Mouse (Mus musculus): ENCODE results near the gene Casc3. TPM values are rescaled to one million over a fixed set of nuclear protein-coding genes. Genes with fewer than 3 reads are reported as not detected.

Casc3 gene
- total RNA-seq, 2 experiments from 2014 or later = 65.8 to 66.3 TPM

- peak in 1 of 2 experiments; percentile 48 for DNase-seq (ENCODE audit: low spot score in 2 of 2)
These were observed 32.0 kb upstream of the Casc3 start for GRCm38 (mm10) chr11:98772667-98773171.

DNA sequence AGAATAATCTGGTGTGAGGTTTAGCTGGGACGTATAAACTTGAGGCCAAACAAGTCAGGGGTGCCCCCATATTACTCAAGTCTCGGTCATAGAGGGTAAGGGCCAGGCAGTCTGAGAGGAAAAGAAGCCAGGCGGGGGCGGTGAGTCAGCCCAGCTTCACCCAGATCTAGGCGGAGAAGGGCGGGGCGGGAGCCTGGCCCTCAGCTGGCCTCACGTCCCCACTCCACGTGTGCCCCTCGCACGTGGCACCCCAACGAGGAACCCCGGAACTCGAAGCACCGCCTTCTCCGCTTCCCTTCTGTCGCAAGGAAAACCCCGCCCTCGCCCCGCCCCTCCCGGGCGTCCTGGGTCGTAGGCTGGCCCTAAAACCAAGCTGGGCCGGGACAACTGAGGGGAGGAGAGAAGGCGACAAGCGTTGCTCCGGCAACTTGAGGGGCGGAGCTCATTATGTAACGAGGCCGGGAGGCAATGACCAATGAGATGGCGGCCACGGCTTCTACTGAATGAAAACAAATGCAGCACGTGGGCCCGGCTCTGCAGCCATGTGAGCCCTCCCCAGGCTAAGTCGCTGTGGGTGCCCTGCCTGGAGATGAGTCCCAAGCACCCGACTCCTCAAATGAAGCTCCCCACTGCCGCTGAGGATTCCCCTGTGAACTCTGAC lies 30.9 kb upstream of the Casc3 start:
- DNase-seq (ENCODE audit: low spot score in 2 of 2) = peak; percentile 97 to 98

GRCm38 (mm10) chr11:98774582-98775347 lies 29.9 kb upstream of the Casc3 start, which contains the start of gene Nr1d1:
Nr1d1 (minus strand) TSS chr11:98775333.
- DNase-seq (ENCODE audit: low spot score in 2 of 2) = peak in 1 of 2 experiments; percentile 42

DNA sequence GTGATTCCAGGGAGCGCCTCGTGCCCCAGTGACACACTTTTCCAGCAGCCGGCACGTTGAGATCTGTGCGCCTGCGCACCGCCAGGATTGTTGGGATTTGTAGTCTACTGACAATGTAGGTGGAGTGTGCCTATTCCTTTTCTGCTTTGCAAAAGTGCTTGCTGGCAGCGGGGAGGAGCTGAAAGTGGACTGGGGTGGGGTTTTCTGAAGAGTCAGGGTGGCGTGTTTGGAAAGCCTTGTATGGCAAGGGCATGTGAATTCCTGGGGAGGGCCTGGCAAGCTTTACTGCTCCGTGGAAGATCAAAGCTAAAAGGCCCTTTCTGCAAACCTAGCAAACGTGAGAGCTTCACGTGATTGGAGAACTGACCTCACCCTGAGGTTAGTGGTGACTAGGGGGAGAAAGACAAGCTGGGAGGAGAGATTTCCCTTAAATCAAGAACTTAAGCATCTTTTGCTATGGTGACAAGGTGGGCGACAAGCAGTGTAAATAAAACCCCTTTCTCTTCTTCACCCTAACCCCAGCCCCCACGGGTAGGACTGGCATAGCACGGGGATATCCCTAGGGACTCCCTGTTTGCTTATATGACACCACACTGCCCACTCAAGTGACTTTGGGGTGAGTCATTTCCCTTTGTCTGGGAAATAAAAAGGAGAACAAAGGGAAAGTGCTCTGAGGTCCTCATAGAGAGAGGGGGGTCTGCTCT lies 29.2 kb upstream of the Casc3 start:
- peak; percentile 99 for DNase-seq (ENCODE audit: low spot score in 2 of 2)

GRCm38 (mm10) chr11:98776052-98776764 lies 28.5 kb upstream of the Casc3 start:
- no peak for DNase-seq (ENCODE audit: low spot score in 2 of 2)

DNA sequence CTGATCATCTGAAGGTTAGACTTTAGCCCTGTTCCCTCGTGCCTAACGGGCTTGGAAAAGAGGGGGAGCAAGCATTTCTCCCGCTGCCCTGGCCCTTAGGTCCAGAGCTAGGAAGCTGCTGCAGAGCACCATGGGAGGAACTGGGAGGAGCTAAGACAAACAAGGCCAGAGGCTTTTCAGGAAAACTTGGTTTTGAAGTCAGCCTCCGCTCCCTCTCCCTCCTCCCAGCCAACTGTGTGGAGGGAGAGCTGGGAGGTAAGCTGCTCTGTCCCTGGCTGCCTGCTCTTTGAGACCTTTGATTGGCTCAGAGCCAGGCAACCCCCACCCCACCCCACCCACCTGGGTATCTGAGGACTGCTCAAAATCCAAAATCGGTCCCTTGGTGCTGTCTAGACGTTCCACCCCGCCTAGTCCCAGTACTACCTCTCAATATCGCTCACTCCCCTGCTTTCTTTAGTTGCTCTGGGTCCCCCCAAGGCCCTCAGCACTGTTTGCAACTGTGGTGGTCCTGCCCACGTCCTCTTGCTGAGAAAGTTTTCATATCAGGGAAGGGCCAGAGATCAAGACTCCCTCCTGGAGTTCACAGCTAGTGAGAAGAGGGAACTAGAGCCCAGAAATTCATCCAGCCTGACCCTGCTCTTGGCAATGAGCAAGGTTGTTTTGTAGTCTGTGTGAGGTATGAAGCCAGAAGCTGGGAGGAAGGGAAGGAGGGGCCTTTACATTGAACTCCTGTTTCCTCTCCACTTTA lies 27.7 kb upstream of the Casc3 start:
- DNase-seq (ENCODE audit: low spot score in 2 of 2) = no peak

DNA sequence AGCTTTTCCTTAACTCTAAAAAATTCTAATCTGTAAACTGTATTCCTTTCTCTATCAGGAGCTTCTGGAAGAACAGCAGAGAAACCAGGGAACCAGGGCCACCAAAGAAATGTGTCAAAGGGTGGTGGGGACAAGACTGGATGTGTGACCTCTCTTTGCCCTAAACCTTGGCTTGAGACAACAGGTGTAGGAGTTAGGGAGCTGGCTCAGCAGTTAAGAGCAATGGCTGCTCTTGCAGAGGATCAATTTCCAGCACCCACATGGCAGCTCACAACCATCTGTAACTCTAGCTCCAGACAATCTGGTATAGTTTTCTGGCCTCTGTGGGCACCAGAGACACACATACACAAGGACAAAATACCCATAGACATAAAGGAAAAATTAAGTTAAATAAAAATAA lies 26.8 kb upstream of the Casc3 start:
- DNase-seq (ENCODE audit: low spot score in 2 of 2) = no peak

DNA sequence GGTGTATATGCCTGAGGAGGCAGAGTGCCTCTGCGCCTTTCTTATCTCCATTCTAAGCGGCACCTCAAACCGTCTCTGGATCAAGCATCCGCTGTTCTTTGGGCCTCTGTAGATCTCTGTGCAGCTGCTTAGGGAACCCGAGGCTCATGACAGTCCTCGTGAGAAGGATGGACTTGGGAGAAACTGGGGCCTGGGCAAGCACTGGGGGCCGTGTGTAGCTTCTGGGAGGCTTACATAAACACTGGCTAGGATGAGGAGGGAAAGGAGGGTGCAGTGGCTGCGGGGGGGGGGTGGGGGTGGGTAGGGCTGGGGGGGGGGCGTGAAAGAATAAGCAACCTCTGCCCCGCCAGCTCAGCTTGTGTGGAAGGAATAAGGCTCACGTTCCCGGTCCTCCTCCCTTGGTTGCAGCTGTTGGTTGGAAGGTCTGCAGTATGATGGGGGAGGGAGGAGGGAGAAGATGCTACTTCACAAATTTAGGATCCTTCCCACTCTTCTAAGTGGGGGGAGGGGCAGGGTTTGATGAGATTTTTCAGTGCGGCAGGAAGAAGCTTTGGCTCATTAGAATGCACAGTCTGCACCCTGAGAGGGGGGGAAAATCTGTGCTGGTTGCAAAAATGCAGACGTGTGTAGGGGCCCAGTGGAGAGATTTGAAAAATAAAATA lies 22.7 kb upstream of the Casc3 start:
- DNase-seq (ENCODE audit: low spot score in 2 of 2) = peak; percentile 69 to 72

- peak; percentile 32 to 49 for DNase-seq (ENCODE audit: low spot score in 2 of 2)
These were observed 22.0 kb upstream of the Casc3 start for GRCm38 (mm10) chr11:98782651-98783235.

- peak; percentile 95 for DNase-seq (ENCODE audit: low spot score in 2 of 2)
These were observed 21.4 kb upstream of the Casc3 start for GRCm38 (mm10) chr11:98783236-98783696.

DNA sequence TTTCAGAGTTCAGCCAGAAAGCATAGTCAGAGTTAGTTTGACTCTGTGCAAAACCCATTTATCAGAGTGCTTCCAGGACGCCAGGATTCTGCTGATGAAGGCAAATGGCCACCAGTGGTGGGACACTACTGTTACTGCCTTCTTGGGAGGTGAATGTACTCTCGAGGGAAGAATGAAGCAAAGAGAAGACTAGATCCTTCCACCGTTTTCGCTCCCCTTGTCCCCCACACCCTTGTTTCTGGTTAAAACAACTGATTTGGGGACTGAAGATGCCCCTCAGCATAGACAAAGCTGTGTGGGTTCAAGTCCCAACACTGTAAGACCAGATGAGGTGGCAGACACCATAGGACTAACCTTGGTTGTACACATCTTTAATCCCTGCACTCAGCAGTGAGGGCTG lies 20.6 kb upstream of the Casc3 start:
- no peak for DNase-seq (ENCODE audit: low spot score in 2 of 2)

DNA sequence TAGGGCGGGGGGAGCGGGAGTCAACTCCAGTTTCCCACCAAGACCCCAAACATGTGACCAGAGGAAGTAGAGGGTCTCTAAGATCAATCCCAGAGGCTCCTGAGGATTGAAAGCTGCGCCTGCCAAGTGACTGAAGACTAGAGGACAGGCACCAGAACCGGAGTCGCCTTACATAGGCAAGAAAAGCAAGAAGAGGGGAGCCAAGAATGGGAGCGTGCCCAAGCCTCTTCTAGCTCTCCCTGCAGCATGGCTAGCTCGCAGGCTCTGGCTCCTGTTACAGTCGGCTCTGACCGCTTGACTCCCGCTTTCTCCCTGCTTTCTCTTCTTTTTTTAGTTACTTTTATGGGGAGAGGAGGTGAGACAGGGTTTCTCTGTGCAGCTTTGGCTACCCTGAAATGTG lies 19.5 kb upstream of the Casc3 start:
- no peak for DNase-seq (ENCODE audit: low spot score in 2 of 2)

- peak; percentile 85 to 88 for DNase-seq (ENCODE audit: low spot score in 2 of 2)
These were observed 18.9 kb upstream of the Casc3 start for GRCm38 (mm10) chr11:98785772-98786281.

DNA sequence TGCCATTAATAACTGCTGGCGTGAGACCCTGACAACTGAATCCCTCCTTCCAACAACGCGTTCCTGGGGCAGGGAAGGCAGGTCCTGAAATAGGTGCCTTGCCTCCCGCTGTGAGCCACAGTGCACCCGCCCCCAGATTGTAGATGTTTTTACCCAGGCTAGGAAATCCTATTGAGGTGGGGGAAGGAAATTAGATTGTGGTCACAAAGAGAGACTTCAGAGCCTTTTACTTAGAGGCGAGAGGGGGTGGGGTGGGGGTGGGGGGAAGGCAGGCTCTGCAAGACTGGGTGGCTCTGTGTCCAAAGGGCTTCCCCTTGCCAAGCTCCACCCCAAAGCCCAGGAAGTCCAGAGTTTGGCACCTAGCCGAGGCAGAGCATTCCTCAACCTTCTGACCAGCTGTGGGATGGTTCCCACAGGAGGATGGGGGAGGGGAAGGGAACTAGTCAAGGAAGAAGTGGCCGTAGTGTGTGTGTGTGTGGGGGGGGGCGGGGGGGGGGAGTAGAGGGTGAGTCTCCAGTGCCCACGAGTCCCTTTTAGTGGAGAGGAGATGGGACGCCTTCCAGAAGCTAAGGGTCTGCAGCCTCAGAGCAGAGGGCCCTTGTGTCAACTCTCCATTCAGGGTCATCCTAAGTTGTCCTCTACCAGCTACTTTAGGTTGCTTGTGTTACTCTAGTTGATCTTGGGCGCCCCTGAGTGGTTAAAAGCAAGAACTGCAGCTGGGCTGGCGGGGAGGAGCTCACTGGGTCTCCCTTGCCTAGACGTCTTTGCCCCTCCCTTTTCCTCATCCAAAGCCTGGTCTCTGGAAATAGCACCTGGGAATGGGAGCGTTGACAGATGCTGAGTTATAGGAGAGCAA lies 18.1 kb upstream of the Casc3 start:
- peak; percentile 98 to 99 for DNase-seq (ENCODE audit: low spot score in 2 of 2)

GRCm38 (mm10) chr11:98787229-98787628 lies 17.5 kb upstream of the Casc3 start:
- peak in 1 of 2 experiments; percentile 33 for DNase-seq (ENCODE audit: low spot score in 2 of 2)

DNA sequence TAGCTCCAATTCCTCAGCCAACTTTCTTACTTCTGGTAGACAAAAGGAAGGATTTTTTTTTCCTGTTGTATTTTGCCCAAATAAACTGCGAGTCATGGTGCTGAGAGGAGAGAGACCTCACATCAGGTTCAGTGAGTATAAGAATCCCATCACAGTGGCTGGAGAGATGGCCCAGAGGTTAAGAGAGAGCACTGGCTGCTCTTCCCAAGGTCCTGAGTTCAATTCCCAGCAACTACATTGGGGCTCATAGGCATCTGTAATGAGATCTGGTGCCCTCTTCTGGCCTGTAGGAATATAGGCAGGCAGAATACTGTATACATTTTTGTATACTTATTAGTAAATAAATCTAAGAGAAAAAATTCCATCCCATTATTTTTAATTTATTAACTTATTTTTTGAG lies 17.0 kb upstream of the Casc3 start:
- no peak for DNase-seq (ENCODE audit: low spot score in 2 of 2)

DNA sequence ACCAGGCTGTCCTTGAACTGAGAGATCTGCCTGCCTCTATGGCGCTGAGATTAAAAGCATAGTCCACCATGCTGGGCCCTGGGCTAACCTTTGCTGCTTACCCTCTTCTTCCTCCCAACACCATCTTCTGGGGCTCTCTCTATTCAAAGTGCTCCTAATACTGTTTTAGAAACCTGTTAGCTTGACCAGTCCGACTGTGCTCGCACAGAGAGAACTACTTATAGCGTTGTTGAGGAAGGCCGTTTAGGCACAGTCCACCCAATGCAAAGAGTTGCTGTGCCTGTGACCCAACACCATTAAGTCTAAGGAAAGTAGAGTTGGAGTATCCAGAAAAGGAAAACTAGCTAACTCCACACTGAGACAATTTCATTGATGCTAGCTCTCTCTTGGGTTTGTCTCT lies 16.6 kb upstream of the Casc3 start:
- DNase-seq (ENCODE audit: low spot score in 2 of 2) = no peak

GRCm38 (mm10) chr11:98788550-98789218 lies 16.0 kb upstream of the Casc3 start:
- peak; percentile 80 to 84 for DNase-seq (ENCODE audit: low spot score in 2 of 2)
